Mouse (Mus musculus) retina, embryonic 14.5 days (tissue): ENCODE data around the gene Hpn.

Experiments used
- DNase-seq: peaks from one replicate; pipeline ENCODE4 v3.0.0-alpha.2; 2015; ENCODE audit warnings: low spot score

Hpn gene

DNA sequence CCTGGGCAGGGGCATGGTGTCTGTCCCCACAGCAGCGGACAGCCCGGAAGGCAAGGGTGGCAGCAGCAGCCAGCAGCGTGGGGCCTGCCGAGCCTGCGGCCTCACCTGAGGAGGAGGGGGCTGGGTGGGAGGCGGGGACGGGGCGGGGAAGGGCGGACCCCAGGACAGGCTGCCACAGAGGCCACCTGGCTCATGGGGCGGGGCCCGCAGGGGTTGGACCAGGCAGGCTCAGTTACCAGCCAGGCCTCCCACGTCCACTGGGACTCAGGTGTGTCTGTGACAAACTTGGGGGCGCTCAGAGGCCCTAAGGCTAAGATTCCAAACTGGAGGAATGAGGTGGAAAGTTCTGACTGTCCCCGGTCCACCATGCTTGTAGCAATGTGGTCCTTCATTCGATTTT is at the start of gene Hpn:
TSS of gene Hpn (minus strand) at position 109 of the 400 bp plus-strand sequence.
- DNase-seq = no peak

DNA sequence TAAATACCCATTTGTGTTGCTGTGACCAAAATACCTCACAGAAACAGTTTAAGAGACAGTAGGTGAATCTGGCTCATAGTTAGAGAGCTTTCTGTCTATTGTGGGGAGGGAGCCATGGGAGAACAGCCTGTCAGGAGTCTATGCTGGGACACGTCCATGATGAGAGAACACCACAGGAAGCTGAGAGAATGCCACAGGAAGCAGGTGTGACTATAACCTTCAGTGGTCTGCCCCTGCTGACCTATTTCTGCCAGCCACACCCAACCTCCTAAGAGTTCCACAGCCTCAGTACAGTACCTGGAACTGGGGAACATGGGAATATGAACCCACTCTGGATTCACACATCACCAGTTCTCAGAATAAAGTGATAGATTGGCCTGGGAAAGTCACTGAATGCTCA is 49.7 kb upstream of the Hpn start:
- no peak for DNase-seq

DNA sequence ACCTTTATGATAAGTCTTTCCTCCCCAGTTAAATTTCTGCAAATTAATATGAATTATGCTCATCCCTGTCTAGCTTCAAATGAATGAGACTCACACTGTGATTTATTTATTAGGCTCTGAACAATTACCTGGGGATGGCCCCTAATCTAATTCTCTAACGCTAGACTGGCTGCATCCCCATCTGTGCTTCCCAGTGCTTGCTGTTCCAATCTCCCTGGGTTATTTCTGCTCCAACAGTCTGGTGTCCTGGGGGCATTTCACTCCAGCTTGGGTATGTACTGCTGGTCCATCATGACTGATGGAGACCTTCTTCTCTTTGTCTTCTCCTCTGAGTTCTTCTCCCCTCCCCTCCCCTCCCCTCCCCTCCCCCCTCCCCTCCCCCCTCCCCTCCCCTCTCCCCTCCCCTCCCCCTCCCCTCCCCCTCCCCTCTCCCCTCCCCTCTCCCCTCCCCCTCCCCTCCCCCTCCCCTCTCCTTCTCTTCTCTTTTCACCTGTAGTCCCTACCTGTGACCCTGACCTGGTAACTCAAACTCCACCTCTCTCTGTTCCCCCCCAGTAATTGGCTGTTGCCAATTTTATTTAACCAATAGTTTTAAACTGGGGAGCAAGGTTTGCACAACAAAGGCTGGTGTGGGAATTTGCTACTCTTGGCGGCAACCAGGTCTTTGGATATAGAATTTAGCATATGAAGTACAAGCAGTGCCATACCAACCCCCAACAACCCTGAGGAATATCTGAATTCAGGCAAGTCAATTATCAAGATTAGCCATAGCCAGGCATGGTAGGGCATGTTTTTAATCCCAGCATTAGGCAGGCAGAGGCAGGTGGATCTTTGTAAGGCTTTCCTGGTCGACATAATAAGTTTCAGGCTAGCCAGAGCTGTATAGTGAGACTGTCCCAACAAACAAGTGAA is 48.8 kb upstream of the Hpn start:
- DNase-seq = peak; percentile 65

DNA sequence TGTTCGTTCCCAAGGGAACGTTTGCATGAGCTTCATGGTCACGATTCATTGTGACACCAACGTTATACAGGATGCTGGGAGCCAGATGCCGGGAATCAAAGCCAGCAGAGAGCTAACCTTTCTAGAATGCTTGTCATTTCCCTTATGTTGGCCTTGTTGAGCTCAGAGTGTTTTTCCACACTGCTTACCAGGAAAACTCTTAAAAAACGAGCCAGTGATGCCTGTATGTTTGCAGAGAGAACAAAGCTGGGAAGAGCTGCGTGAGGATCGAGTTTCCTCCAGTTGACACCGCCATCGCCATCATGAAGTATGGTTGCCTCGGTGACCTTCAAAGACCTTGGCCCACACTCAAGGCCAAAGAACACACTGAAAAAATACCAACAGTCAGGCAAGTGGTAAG is 47.2 kb upstream of the Hpn start:
- DNase-seq = no peak

DNA sequence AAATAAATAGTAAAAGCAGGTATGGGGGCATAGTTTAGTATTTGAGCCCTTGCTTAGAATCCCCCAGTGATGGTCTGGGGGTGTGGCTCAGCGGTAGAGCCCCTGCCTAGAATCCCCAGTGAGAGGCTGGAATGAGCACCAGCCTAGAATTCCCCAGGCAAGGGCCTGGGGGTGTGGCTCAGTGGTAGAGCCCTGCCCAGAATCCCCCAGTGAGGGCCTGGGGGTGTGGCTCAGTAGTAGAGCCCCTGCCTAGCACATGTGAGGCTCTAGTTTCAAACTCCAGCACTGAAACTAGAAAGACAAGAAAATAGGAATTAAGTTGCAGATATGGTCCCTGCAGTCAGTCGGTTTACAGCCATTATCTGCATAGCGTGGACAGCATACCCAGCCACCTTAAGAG is 46.7 kb upstream of the Hpn start:
- no peak for DNase-seq

DNA sequence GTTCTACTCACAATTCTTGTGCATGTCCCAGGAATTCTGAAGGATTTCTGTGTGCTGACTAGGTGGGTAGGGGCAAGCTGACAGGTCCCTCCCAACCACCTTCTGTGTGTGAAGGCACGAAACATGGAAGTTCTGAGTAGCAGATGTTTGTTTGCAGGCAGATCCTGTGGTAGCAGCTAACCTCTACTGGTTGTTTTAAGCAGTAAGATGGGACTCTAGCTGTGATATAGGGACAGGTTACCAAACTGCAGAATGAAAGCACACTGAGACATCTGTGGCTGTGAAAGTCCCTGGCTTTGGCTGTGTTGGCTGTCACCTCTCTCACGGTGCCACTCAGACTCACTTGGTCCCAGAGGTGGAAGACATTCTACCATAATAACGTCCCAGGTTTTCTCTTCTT is 46.2 kb upstream of the Hpn start:
- no peak for DNase-seq

DNA sequence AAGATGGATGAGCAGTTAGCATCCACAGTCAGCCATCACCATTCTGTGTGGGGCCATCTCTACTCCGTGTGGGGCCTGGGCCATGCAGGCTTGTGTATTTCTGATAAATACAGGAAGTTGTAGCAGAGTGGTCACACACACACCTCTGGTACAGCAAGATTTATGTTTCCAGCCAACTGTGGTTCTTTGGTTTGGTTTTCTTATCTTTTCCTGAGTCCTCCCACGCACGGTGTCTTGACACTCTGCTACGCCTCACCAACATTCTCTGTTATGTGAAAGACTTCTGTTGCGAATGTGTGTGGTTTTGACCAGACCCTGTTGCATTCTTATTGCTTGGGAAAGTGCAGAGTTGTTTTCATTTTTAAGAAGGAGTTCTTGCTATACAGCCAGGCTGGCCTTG is 45.7 kb upstream of the Hpn start:
- no peak for DNase-seq

DNA sequence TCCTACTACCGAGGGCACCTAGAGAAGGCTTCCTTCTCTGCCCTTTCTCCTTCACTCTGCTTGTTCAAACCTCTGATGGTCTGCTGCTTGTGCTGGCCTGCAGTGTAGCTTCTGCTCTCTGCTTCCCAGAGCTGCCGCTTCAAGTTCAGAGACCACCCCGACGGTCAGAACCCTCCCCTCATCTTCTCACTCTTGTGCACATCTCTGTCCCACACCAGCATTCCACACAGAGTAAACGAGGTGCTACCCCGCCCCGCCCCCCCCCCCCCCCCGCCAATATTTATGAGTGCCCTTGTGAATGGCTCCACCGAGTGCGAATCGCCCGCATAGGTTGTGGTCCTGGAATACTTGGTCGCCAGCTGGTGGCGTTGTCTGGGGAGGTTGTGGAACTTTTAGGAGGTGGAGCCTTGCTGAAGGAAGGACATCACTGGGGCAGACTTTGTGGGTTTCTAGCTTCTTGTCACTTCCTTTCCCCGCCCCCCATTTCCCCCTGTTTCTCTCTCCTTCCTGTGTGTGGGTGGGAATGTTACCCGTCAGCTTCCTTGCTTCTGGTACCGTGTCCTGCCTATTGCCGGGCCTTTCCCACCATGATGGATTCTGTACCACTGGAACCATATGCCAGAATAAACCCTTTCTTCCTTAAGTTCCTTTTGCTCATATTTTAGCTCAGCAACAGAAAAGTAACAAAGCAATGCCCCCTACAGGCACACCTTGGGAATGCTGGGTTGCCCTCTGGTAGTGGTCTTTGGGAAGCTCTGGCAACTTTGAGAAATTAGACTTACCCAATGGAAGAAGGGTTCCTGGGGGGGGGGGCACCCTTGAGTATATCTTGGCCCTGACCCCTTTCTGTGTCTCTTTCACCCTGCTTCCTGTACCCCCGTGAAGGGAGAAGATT is 41.2 kb upstream of the Hpn start:
- DNase-seq = peak; percentile 58

DNA sequence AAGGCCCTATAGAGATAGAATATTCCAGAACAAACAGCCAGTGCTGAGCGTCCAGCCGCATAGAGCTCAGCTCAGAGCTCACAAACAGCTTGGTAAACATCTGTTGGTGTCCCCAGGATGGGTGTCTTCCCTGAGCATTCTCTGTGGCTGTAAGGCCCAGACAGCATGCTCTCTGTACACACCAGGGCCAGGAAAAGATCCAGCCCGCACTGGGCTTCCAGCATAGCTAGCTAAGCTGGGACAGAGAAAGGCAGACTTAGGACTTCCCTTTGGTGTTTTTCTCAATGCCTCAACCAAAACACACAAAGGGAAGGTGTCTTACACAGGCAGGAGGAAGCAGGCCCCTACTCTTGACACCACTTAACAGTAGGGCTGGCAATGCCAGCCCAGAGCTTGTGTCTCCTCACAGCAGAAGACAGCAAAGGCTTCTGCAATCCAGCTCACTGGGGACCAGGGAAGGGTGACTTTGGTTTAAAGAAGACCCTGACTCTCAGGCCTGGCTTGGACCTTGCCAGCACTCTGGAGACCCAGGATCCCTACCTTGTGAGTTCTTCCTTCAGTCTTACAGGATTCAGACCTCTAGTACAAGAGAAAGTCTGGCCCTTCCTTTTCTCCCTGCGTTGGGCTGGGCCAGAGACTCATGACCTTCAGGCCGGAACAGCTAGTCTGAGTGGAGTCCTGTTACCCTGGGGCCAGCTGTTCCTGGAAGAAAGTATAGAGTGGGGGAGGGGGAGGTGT is 40.4 kb upstream of the Hpn start, which contains the start of gene Gramd1a:
TSS of gene Gramd1a (minus strand) at position 601 of the 738 bp plus-strand sequence.
- no peak for DNase-seq

DNA sequence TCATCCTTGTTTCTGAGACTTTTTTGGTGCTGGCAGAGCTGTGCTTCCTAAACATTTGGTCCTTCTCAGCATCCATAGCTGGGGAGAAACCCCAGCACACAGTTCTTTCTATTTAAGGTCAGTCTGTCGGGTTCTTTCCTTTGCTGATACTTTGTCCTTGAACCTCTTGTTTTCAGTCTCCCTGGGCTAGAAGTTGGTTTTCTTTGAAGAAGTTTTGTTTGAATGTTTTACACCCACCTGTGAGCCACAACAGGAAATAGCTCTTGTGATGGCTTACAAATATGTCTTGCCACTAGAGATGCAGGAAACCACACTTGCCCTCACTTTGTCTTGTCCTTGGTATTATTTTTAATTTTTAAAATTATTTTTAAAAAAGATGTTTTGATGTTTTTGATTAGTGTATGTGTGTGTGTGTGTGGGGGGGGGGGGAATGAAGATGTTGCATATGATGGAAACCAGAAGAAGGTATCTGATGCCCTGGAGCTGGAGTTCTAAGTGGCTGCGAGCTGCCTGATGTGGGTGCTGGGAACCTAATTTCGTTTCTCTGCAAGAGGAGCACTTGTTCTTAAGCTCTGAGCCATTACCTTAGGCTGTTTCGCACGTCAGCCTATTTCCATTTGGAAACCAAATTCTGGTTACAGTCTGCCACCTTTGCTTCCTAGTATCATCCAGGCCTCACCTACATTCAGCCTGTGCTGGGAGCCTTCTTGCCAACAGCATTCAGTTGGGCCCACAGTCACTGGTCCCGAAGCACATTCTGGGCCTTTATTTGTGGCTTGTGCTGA is 38.6 kb upstream of the Hpn start:
- DNase-seq = no peak

DNA sequence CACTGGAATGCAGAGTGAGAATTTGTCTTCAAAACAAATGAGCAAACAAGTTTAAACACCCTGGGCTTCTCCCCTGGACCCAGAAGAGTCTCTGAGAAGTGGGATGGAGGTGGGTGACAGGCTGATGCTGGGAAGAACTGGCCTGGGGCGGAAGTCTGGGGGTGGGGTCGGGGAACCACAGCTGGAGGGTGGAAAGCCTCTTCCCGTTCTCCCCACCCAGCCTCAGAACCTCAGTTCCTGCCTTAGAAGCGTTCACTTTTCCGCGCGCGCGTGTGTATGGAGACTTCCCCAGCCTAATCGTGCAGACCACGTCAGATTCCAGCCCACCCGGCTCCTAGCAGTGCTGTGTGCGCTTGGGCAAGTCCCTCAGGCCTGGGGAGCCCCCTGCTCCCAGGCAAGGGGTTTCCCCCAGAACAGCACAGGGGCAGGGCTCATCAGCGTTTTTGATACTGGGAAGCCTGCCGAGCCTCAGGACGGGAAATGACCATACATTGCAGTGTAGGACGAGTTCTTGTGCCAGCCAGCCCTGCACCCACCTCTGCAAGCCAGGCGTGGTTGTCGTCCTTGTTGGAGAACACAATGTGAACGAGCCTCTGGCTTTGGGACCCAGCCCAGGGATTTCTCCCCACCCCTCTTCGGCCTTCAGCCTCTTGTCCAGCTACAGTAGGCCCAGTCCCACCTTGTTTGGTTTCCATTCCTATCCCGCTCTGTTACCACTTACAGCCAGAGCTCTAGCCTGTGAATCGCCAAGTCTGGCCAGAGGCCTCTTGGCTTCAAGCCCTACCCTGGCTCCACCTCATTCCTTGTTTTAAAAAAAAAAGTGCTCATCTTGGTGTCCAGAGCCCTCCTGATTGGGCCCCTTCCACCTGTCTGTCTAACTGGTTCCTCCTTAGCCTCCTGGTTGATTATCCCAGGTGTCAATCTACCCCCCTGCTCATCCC is 36.5 kb upstream of the Hpn start:
- peak; percentile 60 for DNase-seq

DNA sequence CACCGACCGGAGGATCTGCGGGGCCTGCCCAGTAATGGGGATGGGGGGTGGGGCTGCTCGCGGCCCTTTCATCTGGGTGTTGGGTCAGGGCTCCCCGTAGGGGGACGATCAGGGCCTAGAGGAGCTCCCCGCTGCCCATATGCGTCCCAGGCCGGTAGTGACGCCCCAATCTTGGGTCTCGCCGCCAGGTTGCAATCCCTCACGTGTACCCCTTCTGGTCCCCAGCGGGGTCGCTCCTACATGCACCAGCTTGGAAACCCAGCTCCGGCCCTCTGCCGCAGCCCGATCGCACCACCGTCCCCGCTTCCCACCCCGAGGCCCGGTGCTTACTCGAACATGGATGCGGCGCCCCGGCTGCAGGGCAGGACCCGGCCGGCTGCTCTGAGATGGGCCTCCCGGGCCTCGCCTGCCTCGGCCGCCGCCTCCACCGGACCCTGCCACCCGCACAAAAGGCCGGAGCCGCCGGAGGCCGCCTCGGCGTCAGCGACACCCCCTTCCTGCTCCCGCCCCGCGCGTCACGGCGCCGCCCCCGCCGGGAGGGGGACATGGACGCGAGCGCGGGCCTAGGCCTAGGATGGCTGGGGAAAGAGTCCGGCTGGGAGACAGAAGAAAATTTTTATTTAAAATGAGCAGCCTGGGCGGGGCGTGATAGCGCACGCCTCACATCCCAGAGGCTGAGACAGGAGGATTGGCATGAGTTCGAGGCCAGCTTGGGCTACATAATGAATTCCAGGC is 35.6 kb upstream of the Hpn start:
- peak; percentile 79 for DNase-seq

DNA sequence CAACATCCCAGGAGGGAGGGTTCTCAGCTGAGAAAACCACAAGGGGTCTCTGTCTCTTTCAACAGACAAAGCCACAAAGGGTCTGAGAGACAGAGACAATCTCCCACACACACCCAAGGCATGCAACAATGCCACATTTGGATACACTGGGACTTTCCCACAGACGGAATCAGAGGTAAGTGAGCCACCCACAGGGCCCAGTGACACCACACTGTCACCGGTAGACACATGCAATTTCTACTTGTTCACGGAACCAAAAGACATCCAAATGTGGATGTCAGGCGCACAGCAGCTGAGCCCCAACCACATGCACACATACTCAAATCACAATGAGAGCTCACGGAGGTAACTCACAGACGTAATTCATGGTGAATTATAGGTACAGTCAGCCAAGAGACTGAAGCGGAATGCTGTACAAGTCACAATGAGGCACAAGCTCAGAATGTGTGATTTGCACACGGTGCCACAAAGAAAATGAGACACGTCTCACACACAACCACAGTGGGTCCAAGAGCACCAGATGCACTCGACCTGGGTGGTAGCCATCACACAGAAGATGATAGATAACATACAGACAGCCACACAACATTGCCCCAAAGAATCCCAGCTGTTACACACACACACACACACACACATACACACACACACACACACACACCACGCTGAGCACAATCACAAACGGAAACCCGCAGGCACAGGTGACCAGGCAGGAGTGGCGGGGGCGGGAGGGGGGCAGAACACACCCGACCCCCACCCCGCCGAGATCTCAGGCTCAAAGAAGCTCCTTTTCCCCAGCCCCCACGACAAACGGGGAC is 34.9 kb upstream of the Hpn start:
- peak; percentile 56 for DNase-seq

DNA sequence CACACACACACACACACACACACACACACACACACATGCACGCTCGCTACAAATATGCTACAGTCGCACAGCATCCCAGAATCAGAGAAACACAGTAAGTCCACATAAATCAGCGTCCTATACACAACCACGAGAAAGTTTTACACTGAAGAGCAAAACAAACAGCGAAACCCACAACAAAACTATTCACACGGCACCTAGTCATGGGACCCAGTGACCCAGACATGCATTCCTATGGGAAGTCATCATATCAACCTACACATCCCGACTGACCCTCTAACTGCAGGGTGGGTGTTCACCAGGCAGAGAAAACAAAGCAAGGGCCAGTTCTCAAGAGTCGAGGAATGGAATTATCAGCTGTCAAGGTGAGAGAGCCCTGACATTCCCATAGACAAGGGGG is 34.2 kb upstream of the Hpn start:
- DNase-seq = no peak

DNA sequence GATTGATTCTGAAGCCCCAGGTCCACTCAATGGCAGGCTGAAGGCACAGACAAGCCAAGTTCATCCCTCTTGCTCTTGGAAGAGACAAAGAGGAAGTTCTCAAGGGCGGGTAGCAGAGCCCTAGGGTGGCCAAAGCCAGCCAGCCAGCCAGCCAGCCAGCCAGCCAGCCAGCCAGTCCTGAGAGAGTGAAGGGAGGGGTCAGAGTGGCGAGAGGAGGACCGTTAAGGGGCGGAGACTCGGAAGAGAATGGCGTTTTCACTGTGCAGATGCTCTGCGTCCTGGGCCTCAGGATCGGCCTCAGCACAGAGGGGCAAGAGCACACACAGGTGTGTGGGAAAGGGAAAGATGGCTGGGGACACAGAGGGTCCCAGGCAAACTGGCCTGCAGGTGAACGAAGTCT is 33.7 kb upstream of the Hpn start:
- DNase-seq = peak; percentile 79

DNA sequence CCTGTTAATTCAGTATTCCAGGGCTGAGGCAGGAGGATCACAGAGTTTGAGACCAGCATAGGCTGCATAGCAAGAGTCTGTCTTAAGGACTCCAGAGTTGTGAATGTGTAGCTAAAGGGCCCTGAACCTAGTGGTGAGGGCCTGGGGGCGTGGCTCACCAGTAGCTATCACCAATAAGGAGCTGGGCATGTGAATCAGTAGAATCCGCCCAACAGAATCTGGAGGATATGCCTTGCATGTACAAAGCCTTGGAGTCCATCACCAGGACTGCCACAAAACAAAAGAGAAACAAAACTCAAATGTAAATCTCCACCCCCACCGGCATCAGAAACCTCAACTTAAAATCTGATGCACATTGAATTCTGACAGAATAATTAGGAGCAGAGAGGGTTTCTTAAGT is 33.0 kb upstream of the Hpn start:
- no peak for DNase-seq

DNA sequence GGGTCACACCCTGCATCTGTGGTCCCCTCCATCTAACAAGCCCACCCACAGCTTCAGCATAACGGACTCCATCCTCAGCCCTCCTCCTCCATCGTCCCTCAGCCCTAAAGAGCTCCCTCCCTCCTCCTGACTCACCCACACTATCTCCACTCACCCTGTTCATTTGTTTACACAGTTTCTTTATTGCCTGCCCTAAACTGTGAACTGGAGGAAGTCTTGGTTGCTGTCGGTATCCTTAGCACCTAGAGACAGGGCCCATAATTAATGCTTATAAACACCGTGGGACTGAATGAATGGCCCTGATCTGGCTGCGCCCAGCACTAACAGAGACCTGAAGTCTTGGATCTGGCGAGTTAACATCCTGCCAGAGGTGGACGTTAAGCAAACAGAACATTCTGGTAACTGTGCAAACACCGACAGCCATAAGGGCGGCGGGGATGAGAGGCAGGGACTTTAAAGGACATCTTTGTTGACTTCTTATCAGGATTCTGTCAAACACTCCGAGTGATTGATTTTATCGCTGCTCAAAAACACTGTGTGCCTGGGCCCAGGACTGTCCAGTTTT is 30.6 kb upstream of the Hpn start:
- DNase-seq = no peak

DNA sequence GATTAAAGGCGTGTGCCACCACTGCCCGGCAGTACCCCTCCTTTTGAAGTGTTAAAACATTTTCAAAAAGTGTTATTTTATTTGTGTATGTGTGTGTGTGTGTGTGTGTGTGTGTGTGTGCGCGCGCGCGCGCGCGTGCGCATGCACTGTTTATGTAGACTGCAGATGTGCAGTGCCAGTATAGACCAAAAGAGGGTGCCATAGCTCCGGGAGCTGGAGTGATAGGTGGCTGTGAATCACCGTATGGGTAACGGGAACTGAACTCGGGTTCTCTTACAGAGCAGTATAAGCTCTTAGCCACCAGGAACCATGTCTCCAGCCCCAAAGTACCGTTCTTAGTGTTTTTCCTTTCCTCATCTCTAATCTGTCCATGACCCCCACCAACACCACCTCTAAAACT is 29.8 kb upstream of the Hpn start:
- no peak for DNase-seq
